Mouse (Mus musculus) hindbrain, embryonic 11.5 days (tissue): ENCODE measurements around the gene Yod1. TPM values are rescaled to one million over a fixed set of nuclear protein-coding genes. Genes with fewer than 3 reads are reported as not detected.

Experiments
- ATAC-seq: fragments of 200-750 bp; cut with Nextera tagmentation; 2 replicates; pipeline ENCODE4 v1.8.0; 2017; ENCODE audit warnings: mild to moderate bottlenecking, moderate TSS enrichment, moderate library complexity; ENCODE audit not compliant: low FRiP score
- DNase-seq: peaks from one replicate; pipeline ENCODE4 v3.0.0-alpha.2; 2015; ENCODE audit warnings: low spot score
- H3K27ac ChIP-seq: fragments of 300-500 bp; sonication (generic); 2 replicates; pipeline ENCODE4 v1.5.1; 2014; ENCODE audit warnings: mild to moderate bottlenecking, low read depth, low read length
- H3K27me3 ChIP-seq: fragments of 300-500 bp; sonication (generic); 2 replicates; pipeline ENCODE4 v1.6.1; 2014; ENCODE audit warnings: mild to moderate bottlenecking, low read length, moderate library complexity, mixed read lengths; ENCODE audit not compliant: control insufficient read depth, insufficient read depth
- H3K36me3 ChIP-seq: fragments of 300-500 bp; sonication (generic); 2 replicates; pipeline ENCODE4 v1.6.1; 2014; ENCODE audit warnings: mild to moderate bottlenecking, low read length, moderate library complexity, mixed read lengths; ENCODE audit not compliant: control insufficient read depth, insufficient read depth
- H3K4me1 ChIP-seq: fragments of 300-500 bp; sonication (generic); replicated peaks from 2 replicates; pipeline ENCODE4 v1.6.1; 2014; ENCODE audit warnings: low read length, mixed read lengths; ENCODE audit not compliant: control insufficient read depth, insufficient read depth
- H3K4me2 ChIP-seq: fragments of 300-500 bp; sonication (generic); replicated peaks from 2 replicates; pipeline ENCODE4 v1.6.1; 2014; ENCODE audit warnings: mild to moderate bottlenecking, low read depth, low read length
- H3K4me3 ChIP-seq: fragments of 300-500 bp; sonication (generic); 2 replicates; pipeline ENCODE4 v1.5.1; 2014; ENCODE audit warnings: low read depth, low read length
- H3K9ac ChIP-seq: fragments of 300-500 bp; sonication (generic); 2 replicates; pipeline ENCODE4 v1.6.1; 2014; ENCODE audit warnings: low read depth, low read length
- H3K9me3 ChIP-seq: fragments of 300-500 bp; sonication (generic); 2 replicates; pipeline ENCODE4 v1.6.1; 2016; ENCODE audit warnings: low read length; ENCODE audit not compliant: control insufficient read depth
- WGBS: fragments of 180-500 bp; shearing (Covaris S2); extraction: QIAGEN DNeasy Blood & Tissue Kit; methylation state at CpG from one replicate; pipeline ENCODE4 v1.1.7; 2014; 5-methylcytosine and 5-hydroxymethylcytosine counted together
- polyA plus RNA-seq: library from polyadenylated mRNA; unstranded; fragments of >200 nt; fragmentation: Nextera tagmentation; extraction: Ambion mirVana; gene quantifications from 2 replicates; pipeline ENCODE4 v1.2.1, GENCODE M21; 2014

Yod1 gene
- polyA plus RNA-seq, 1 experiment from 2014 or later: 17.7 TPM

GRCm38 (mm10) chr1:130728070-130728469, 10.9 kb downstream of the Yod1 start:
- Histone ChIP-seq H3K4me2 (no peak overlapping the region), H3K27me3 (no peaks in the 10 kb centered on the region), H3K27ac (no peak overlapping the region), H3K9me3 (no peaks in the 10 kb centered on the region), H3K4me3 (no peak overlapping the region), H3K9ac (no peak overlapping the region), H3K4me1 (no peaks in the 10 kb centered on the region), H3K36me3 (no peaks in the 10 kb centered on the region)
- ATAC-seq (no peak), DNase-seq (no peak)
- WGBS: 85% methylated on average over 1 of the region's 1 CpGs

GRCm38 (mm10) chr1:130728708-130729107, 11.6 kb downstream of the Yod1 start:
- no peak for DNase-seq
- no peak overlapping the region for H3K4me3 ChIP-seq
- 93% methylated on average over 3 of the region's 3 CpGs for WGBS

GRCm38 (mm10) chr1:130729153-130729552, 12.0 kb downstream of the Yod1 start, which contains the start of gene Pfkfb2:
Gene Pfkfb2 (minus strand): TSS chr1:130729253.
- Histone ChIP-seq H3K27ac (no peak within 1 kb of the TSS), H3K27me3 (no peaks in the 10 kb centered on the region), H3K4me1 (no peaks in the 10 kb centered on the region), H3K9ac (no peak within 1 kb of the TSS), H3K9me3 (no peaks in the 10 kb centered on the region), H3K4me3 (no peak within 1 kb of the TSS), H3K4me2 (no peak within 1 kb of the TSS), H3K36me3 (no peaks in the 10 kb centered on the region)
- ATAC-seq: no peak
- no peak for DNase-seq
- 86% methylated on average over 2 of the region's 2 CpGs for WGBS

More at GRCm38 (mm10) chr1:130728708-130729107, 11.6 kb downstream of the Yod1 start:
- H3K4me2 ChIP-seq: no peak overlapping the region
- H3K4me1 ChIP-seq: no peaks in the 10 kb centered on the region
- no peak overlapping the region for H3K27ac ChIP-seq
- ATAC-seq: no peak
- H3K9me3 ChIP-seq: no peaks in the 10 kb centered on the region
- H3K27me3 ChIP-seq: no peaks in the 10 kb centered on the region
- H3K36me3 ChIP-seq: no peaks in the 10 kb centered on the region
- no peak overlapping the region for H3K9ac ChIP-seq

GRCm38 (mm10) chr1:130731741-130732337, 14.7 kb downstream of the Yod1 start, which contains the start of gene AA986860:
Gene AA986860 (plus strand): TSS chr1:130731976.
- DNase-seq (peak; percentile 19), ATAC-seq (peak; percentile 45; the same call in 1 of the 2 replicates)
- Histone ChIP-seq H3K4me3 (no peak within 1 kb of the TSS), H3K9ac (no peak within 1 kb of the TSS), H3K9me3 (no peaks in the 10 kb centered on the region), H3K27ac (no peak within 1 kb of the TSS), H3K4me1 (no peaks in the 10 kb centered on the region), H3K36me3 (no peaks in the 10 kb centered on the region), H3K4me2 (0 out of 2 replicates have a peak within 1 kb of the TSS, but pooled peaks have one; percentile 6), H3K27me3 (no peaks in the 10 kb centered on the region)
- WGBS: 5% methylated on average over 10 of the region's 10 CpGs

- Histone ChIP-seq H3K27ac (no peak overlapping the region), H3K36me3 (no peaks in the 10 kb centered on the region), H3K9ac (no peak overlapping the region), H3K27me3 (no peaks in the 10 kb centered on the region), H3K4me1 (no peaks in the 10 kb centered on the region), H3K4me3 (no peak overlapping the region), H3K4me2 (no peak overlapping the region), H3K9me3 (no peaks in the 10 kb centered on the region)
- no peak for ATAC-seq
- WGBS: 90% methylated on average over 13 of the region's 13 CpGs
- no peak for DNase-seq
These were observed 15.9 kb downstream of the Yod1 start for GRCm38 (mm10) chr1:130732706-130733658.

- no peak for ATAC-seq
- 88% methylated on average over 4 of the region's 4 CpGs for WGBS
These were observed 16.5 kb downstream of the Yod1 start for GRCm38 (mm10) chr1:130733671-130734070.

GRCm38 (mm10) chr1:130734452-130734851, 17.3 kb downstream of the Yod1 start:
- no peak for ATAC-seq
- Histone ChIP-seq H3K27ac (no peak overlapping the region), H3K9ac (no peak overlapping the region), H3K4me3 (no peak overlapping the region), H3K4me2 (no peak overlapping the region), H3K4me1 (no peaks in the 10 kb centered on the region), H3K9me3 (no peaks in the 10 kb centered on the region), H3K27me3 (no peaks in the 10 kb centered on the region), H3K36me3 (no peaks in the 10 kb centered on the region)
- 77% methylated on average over 5 of the region's 5 CpGs for WGBS
- DNase-seq: no peak

More at GRCm38 (mm10) chr1:130733671-130734070, 16.5 kb downstream of the Yod1 start:
- Histone ChIP-seq H3K27ac (no peak overlapping the region), H3K27me3 (no peaks in the 10 kb centered on the region), H3K4me3 (no peak overlapping the region), H3K4me2 (no peak overlapping the region), H3K36me3 (no peaks in the 10 kb centered on the region), H3K4me1 (no peaks in the 10 kb centered on the region), H3K9ac (no peak overlapping the region), H3K9me3 (no peaks in the 10 kb centered on the region)
- DNase-seq: no peak

GRCm38 (mm10) chr1:130734852-130735251, 17.7 kb downstream of the Yod1 start:
- Histone ChIP-seq H3K4me1 (no peaks in the 10 kb centered on the region), H3K4me2 (no peak overlapping the region), H3K27me3 (no peaks in the 10 kb centered on the region), H3K9me3 (no peaks in the 10 kb centered on the region), H3K27ac (no peak overlapping the region), H3K4me3 (no peak overlapping the region), H3K9ac (no peak overlapping the region), H3K36me3 (no peaks in the 10 kb centered on the region)
- WGBS: 83% methylated on average over 8 of the region's 8 CpGs
- DNase-seq: no peak
- no peak for ATAC-seq
